Mouse (Mus musculus) megakaryocyte-erythroid progenitor cell, adult 5-6 weeks (primary cell): Measurements from ENCODE around the gene 2010111I01Rik. TPM values are rescaled to one million over a fixed set of nuclear protein-coding genes. Genes with fewer than 3 reads are reported as not detected.

Experiments
- ATAC-seq: replicated peaks from 2 replicates; pipeline ENCODE4 v1.8.0; 2016; ENCODE audit warnings: mild to moderate bottlenecking, inconsistent platforms; ENCODE audit not compliant: severe bottlenecking, poor library complexity, low FRiP score, low TSS enrichment
- total RNA-seq, 2 experiments: library from RNA; stranded (forward) in 1 of 2; stranded (reverse) in 1 of 2; fragments of 200-1000, 215-1000 nt in 1 of 2; fragments of >200 nt in 1 of 2; fragmentation: Nextera tagmentation in 1 of 2; gene quantifications; 2 replicates each; pipeline ENCODE4 v1.2.3; 2014 to 2017

2010111I01Rik gene
- total RNA-seq, 2 experiments from 2014 or later, result 32.7 to 50.7 TPM

GRCm38 (mm10) chr13:63096764-63097163 is 132.1 kb downstream of the 2010111I01Rik start:
- ATAC-seq, result no peak

- no peak for ATAC-seq
Observed at GRCm38 (mm10) chr13:63097440-63097930, 132.8 kb downstream of the 2010111I01Rik start.

GRCm38 (mm10) chr13:63101761-63102160 is 137.1 kb downstream of the 2010111I01Rik start:
- no peak for ATAC-seq

GRCm38 (mm10) chr13:63102848-63103585 is 138.3 kb downstream of the 2010111I01Rik start:
- ATAC-seq, result no peak

GRCm38 (mm10) chr13:63106574-63106973 is 141.9 kb downstream of the 2010111I01Rik start:
- no peak for ATAC-seq

- no peak for ATAC-seq
Observed at GRCm38 (mm10) chr13:63108601-63109000, 143.9 kb downstream of the 2010111I01Rik start.

- ATAC-seq, result no peak
Observed at GRCm38 (mm10) chr13:63111297-63112042, 146.8 kb downstream of the 2010111I01Rik start.

GRCm38 (mm10) chr13:63112043-63112597 is 147.4 kb downstream of the 2010111I01Rik start:
- no peak for ATAC-seq

GRCm38 (mm10) chr13:63112598-63113372 is 148.1 kb downstream of the 2010111I01Rik start:
- peak; percentile 56 for ATAC-seq

- ATAC-seq, result peak; percentile 46
Observed at GRCm38 (mm10) chr13:63113881-63114301, 149.2 kb downstream of the 2010111I01Rik start.

GRCm38 (mm10) chr13:63115187-63115784 is 150.6 kb downstream of the 2010111I01Rik start:
- no peak for ATAC-seq

GRCm38 (mm10) chr13:63117495-63118184 is 152.9 kb downstream of the 2010111I01Rik start:
- peak; percentile 48 for ATAC-seq

GRCm38 (mm10) chr13:63118682-63119081 is 154.0 kb downstream of the 2010111I01Rik start:
- no peak for ATAC-seq

GRCm38 (mm10) chr13:63120296-63120695 is 155.6 kb downstream of the 2010111I01Rik start:
- no peak for ATAC-seq

- ATAC-seq, result no peak
Observed at GRCm38 (mm10) chr13:63121747-63122146, 157.1 kb downstream of the 2010111I01Rik start.

- no peak for ATAC-seq
Observed at GRCm38 (mm10) chr13:63126206-63126605, 161.5 kb downstream of the 2010111I01Rik start.

- no peak for ATAC-seq
Observed at GRCm38 (mm10) chr13:63127516-63127915, 162.8 kb downstream of the 2010111I01Rik start.

- peak; percentile 43; the same call in 1 of the 2 replicates for ATAC-seq
Observed at GRCm38 (mm10) chr13:63134879-63135421, 170.3 kb downstream of the 2010111I01Rik start.
